Mouse (Mus musculus): ENCODE results near the gene Ccdc124.
"Not testable (repeated sequence)": the region's sequence is repeated elsewhere in the genome, so short reads cannot be mapped to it uniquely, and the experiment has no call there.

Ccdc124 gene

GRCm38 (mm10) chr8:70895571-70896259, 22.0 kb upstream of the Ccdc124 start:
- DNase-seq (ENCODE audit: low read depth, low spot score), result not testable (repeated sequence)

- DNase-seq (ENCODE audit: low read depth, low spot score), result no peak
These were observed 21.2 kb upstream of the Ccdc124 start for GRCm38 (mm10) chr8:70894771-70895545.

- DNase-seq (ENCODE audit: low read depth, low spot score), result no peak
These were observed 20.6 kb upstream of the Ccdc124 start for GRCm38 (mm10) chr8:70894385-70894720.

GRCm38 (mm10) chr8:70893656-70894384, 20.1 kb upstream of the Ccdc124 start:
- peak; percentile 94 for DNase-seq (ENCODE audit: low read depth, low spot score)

DNA sequence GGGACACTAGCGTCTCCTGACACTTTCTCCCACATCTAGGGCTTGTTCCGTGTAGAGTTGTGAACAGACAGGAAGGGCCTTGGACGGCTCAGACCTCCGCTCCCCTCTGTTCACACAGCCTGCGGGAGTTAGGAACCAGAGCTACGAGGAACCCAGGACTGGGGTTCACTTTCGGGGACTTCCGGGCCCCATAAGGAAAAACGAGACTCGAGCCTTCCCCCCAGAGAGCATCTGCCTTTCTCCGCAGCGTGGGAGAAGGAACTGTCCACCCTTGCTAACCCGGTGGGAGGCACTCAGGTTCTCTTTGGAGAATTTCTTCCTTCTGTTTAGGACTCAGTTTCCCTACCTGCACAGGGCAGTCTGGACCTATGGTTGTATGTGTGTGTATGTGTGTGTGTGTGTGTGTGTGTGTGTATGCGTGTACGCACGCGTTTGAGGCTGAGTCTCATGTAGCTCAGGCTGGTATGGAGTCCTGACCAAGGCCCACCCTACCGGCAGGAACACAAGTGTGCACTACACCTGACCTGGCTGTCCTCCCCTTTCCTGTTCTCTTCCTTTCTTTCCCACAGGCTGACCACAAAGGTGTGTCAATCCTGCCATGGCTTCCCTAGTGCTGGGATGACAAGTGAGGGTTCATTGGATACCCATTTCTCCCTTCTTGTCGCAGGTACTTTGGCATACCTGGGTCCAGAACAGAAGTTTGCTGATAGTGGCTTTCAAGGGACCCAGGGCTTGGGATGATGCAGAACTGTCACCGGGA, 19.3 kb upstream of the Ccdc124 start:
- DNase-seq (ENCODE audit: low read depth, low spot score), result peak; percentile 51

GRCm38 (mm10) chr8:70892022-70892895, 18.5 kb upstream of the Ccdc124 start, which contains the start of gene Slc5a5:
Slc5a5 (minus strand) TSS chr8:70892757.
- no peak for DNase-seq (ENCODE audit: low read depth, low spot score)

DNA sequence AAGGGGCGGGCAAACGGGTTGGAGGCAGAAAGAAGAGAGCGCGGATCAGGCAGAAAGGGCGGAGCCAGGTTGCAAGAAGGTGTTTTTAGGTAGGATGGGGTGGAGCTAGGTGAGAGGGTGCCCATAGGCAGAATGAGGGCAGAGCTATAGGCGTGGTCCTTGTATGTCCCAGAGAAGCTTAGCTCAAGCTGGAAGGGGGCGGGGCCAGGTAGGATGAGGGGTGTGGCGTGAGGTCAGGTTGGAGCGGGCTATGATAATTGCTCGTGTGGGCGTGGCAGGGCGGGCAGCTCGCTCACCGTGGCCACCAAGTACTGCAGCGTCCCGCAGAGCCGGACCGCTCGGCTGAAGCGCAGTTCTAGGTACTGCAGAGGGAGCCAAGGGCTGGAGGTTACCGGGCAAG, 17.6 kb upstream of the Ccdc124 start:
- peak; percentile 97 for DNase-seq (ENCODE audit: low read depth, low spot score)

DNA sequence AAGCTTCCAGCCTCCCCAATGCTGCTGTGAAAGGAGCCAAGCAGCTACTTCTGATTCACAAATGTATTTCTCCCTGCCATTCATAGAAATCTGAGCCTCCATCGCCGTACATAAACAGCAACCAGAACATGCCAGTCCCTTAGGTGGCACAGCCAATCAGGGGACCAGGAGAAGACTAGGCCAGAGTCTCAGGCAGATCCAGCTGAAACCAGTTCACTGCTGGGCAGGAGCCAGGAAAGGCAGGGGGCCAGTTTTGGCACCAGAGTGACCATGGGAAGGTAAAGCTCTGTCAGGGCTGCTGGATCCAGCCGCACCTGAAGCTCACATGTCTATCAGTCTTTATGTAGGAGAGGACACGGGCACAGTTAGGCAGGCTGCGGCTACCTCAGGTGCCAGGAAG, 16.9 kb upstream of the Ccdc124 start:
- no peak for DNase-seq (ENCODE audit: low read depth, low spot score)

DNA sequence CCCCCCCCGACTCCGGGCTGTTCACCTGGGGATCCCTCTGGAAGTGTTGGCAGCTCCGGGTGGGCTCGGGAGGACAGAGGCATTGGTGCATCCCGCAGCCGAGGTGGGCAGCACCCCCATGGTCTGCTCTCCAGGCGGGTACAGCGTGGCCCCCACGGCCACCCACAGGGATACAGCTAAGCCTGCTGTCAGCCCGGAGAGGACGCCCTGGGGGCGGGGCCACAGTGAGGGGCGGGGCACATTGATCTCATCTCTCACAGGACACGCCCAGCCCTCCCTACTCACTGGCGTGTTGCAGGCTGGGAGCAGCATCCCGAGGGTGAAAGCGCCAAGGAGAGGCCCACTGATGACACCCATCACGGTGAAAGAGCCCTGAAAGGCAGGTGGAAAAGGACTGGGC, 13.9 kb upstream of the Ccdc124 start:
- peak; percentile 88 for DNase-seq (ENCODE audit: low read depth, low spot score)

DNA sequence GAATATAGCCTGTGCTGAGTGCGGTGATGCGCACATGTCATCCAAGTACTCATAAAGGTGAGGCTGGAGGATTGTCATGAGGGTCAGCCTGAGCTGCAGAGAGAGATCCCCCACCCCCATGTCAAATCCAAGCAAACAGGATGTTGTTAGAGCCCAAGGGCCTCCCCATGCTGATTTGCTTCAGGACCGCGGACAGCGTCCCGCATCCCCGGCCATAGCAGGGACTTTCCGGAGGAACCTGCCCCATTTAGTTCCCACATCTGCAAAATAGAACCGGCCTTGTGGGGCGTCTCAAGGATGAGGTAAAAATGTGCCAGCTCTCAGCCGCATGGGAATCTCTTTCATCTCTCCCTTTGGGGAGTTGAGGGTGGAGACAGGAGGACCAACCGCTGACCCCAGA, 11.9 kb upstream of the Ccdc124 start:
- DNase-seq (ENCODE audit: low read depth, low spot score), result peak; percentile 79

DNA sequence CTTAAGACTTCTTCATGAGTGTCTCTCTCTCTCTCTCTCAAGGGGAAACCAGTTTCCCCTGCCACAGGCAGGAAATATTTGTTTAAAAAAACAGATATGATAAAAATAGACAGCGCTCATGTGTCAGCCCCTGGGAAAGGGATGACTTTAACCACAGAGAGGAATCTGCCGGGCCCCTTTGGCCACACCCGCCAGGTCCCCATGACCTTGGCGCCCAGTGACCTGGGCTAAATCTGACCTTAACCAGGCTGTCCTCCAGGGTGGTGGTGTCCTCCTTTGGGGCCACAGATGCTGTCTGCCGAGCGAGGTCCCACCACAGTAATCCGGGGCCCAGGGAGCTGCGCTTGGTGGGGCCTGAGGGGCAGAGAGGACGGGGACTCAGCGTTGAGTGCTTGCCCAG, 10.9 kb upstream of the Ccdc124 start:
- no peak for DNase-seq (ENCODE audit: low read depth, low spot score)

GRCm38 (mm10) chr8:70884186-70884585, 10.5 kb upstream of the Ccdc124 start:
- no peak for DNase-seq (ENCODE audit: low read depth, low spot score)

- DNase-seq (ENCODE audit: low read depth, low spot score), result no peak
These were observed 6.8 kb upstream of the Ccdc124 start for GRCm38 (mm10) chr8:70880546-70880945.

DNA sequence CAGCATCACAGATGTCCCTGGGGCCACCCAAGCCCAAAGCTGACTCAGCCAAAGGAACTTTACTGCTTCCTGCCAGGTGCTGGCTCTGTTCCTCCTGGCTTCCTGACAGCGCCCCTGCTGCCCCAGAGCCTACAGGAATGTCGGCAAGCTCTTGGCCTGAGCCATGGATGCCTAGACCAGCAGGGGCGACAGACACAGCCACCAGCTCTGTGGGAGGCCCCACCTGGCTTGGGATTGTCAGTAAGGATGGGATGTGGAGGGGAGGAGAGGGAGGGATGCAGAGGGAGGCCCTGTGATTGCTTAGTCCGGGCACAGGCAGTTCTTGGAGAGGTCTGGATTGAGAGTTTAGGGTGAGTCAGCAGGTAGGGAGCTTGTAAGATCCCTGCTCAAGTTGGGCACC, 6.4 kb upstream of the Ccdc124 start:
- DNase-seq (ENCODE audit: low read depth, low spot score), result peak; percentile 80

DNA sequence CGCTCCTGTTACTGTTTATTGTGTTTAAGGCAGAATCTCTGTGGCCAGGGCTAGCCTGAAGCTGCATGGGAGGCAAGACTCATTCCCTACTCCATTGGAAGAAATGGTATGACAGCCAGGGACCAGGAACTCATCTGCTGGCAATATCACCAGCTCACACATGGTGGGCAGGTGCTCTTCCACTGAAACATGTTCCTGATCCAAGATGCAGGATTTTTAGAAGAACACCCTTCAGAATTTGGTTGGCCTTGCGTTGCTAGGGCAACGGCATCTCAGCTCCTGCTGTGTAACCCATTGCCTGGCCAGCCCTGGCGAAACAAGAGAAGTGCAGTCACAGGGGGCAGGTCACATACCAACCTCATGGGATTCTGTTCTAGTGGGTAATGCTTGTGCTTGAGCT, 5.8 kb upstream of the Ccdc124 start:
- no peak for DNase-seq (ENCODE audit: low read depth, low spot score)

- DNase-seq (ENCODE audit: low read depth, low spot score), result no peak
These were observed 4.4 kb upstream of the Ccdc124 start for GRCm38 (mm10) chr8:70878178-70878577.

- DNase-seq (ENCODE audit: low read depth, low spot score), result peak; percentile 69
These were observed 2.6 kb upstream of the Ccdc124 start for GRCm38 (mm10) chr8:70876382-70876781.

GRCm38 (mm10) chr8:70874441-70874840, 706 bp upstream of the Ccdc124 start:
- DNase-seq (ENCODE audit: low read depth, low spot score), result no peak

DNA sequence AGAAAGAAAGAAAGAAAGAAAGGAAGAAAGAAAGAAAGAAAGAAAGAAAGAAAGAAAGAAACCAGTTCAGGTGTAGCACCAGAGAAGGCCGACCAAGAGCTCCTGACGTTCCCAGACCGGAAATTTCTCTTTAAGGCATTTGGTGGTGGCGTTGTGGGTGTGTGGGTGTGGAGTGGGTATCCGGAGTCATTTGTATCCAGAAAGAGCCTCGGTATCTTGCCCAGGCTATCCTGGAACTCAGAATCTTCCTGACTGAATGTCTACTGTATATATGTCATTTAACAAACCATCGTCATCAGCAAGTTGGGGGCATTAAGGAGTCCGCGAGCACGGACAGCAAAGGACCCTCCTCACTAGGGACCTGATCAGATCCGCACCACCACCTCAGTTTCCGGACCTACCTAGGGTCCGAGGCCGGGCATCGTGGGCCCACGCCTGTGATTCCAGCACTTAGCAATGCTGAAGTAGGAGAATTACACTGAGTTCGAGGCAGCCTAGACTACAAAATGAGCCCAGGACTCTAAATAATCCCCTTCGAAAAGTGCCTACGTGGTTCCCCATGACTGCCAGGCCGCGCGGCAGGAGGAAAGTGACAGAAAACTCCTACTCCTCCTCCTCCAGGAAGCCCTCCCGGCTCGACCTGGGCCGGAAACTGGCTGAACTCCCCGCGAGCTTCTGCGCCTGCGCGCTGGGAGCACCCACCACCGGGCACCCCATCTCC, 932 bp downstream of the Ccdc124 start:
- DNase-seq (ENCODE audit: low read depth, low spot score), result no peak

DNA sequence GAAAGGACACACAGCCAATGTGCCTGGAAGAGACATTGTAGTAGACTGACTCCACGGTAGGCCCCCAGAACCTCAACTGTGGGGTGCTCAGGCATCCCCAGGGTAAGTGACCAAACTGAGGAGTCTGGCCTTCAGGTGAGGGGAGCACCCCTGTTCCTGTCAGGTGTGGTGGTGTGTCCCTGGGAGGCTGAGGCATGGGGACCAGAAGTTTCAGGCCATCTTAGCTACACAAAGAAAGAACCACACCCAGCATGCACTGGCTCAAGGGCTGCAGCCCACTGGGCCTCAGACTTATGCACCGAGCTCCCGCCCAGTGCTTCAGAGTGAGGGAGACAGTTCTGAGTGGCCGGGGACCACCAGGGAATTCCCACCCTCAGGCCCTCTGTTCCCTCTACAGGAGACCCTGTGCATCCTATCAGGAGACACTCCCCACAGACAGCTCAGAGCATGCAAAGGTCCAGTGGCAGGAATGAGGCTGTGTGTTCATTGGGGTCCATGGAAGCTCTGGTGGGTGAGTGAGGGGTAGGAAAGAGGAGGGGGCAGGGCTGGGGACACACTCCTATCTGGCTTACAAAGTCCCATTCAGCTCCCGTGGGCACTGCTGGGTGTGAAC, 2.4 kb downstream of the Ccdc124 start:
- no peak for DNase-seq (ENCODE audit: low read depth, low spot score)

All from ES-CJ7 (cell line).